Mouse (Mus musculus) heart, postnatal 4 days (tissue): ENCODE results near the gene Tesc. TPM values are rescaled to one million over a fixed set of nuclear protein-coding genes. Genes with fewer than 3 reads are reported as not detected.

Source experiments
- DNase-seq: peaks from one replicate; pipeline ENCODE4 v3.0.0; 2021
- total RNA-seq, 2 experiments: library from RNA; stranded (reverse); gene quantifications; 2 replicates each; pipeline ENCODE4 v1.2.3; 2021

The Tesc gene
- total RNA-seq, 2 experiments from 2014 or later, result 57.1 to 58.8 TPM

DNA sequence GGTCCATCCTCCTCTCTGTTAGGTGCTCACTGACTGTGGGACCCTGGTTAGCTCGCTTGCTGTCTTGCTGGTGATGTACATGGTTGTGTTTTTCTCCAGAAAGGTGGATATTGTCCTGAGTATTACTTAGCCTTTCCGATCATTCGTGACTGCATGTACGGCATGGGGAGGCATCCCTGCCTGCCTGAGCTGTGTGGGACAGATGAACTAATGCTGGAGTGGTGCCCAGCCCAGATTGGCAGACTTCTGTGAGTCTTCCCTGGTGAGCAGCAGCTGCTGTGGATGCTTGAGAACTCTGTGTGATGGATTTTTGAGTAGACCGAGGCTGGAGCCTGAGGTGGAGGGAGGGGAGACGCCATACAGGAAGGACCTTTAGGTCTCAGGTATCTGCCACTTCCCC, 17.4 kb downstream of the Tesc start:
- no peak for DNase-seq

DNA sequence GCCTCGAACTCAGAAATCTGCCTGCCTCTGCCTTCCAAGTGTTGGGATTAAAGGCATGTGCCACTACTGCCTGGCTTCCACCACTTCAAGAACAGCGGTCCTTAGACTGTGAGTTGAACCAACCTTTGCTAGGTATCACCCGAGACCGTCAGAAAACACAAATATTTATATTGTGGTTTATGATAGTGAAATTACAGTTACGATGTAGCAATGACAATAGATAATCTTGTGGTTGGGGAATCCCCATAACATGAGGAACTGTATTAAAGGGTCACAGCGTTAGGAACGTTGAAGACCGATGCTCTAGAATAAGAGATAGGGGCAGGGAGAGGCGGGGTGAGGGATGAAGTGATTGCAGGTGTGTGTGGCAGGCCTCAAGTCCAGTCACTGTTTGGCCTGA, 17.8 kb downstream of the Tesc start:
- no peak for DNase-seq

DNA sequence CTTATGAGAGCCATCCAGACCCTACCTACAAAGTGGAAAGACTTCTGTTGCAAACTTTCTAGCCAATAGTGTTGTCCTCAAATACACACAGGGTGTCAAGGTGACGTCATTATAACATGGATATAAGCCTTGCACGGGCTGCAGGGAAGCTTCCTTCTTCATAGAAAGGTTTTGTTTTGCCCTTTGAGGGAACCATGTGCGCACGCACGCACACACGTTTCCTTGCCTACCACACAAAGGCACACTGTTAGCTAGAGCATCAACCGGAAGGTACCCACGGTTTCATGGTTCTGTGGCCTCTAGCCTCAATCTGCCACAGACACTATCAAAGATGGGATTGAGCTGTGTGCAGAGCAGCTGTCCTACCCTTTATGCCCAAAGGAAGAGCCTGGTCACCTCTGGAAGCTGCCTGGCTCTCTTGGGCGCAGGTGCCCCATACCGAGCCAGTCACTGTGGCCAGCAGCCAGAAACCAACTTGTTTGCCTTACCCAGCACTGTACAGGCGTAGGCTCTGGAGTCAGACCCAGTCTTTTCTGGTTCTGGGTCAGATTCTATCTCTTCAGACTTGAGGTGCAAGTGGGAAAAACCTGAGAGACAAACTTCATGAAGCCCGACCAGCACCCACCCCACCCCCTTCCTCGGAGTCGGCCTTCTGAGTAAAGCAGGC, 19.7 kb downstream of the Tesc start:
- DNase-seq, result no peak

DNA sequence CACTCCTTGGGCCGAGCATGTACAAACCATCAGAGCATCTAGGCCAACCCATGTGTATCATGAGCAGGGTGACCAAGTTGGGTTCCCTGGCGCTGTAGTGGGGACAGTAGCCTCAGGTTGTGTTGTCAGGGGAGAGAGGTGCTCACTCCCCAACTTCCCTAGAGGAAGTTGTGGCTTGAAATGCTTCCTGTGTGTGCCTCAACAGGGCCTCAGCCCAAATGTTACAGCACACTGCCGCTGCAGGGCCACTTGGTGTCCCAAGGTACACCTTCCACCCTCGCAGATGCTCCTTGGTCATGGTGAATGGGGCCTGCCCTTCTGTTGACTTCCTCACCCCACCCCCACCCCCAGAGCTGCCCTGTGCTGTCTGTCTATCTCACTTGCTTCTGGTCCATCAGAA, 20.9 kb downstream of the Tesc start:
- no peak for DNase-seq

DNA sequence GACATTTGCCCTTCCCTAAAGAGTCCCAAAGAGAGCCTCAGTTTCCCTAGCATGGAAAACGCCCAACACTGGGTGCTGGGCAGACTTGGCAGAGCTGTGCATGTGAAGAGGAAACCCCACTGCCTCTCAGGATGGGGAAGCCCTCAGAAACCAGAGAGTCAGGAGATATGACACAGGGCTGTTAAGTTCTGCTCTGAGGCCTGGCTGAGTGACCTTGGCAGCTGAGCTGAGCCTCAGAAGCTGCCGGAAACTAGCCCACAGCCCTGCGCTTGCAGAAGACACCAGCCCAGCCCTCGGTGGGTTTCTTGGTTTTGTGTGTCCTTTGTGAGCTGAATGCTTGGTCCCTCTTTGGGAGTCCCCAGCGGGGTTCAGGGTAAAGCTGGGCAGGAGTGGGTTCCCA, 21.4 kb downstream of the Tesc start:
- DNase-seq, result no peak

DNA sequence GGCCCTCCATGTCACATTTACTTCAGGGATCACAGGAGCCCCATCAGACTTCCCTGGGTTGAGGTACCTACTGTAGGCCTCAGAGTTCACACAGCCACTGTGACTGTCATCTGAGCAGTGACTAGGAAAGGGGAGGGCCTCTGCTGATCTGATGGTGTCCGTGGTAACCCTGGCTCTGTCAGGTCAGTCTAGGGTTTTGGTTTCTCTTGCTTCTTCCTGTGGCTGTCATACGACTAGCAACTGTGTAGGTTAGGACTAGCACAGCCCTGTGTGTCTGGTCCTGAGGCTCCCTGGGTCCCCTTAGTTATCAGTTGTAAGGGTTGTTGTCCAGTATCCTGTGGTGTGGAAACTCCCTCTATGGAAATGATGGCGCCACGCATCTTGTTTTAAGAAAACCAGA, 23.2 kb downstream of the Tesc start:
- no peak for DNase-seq

DNA sequence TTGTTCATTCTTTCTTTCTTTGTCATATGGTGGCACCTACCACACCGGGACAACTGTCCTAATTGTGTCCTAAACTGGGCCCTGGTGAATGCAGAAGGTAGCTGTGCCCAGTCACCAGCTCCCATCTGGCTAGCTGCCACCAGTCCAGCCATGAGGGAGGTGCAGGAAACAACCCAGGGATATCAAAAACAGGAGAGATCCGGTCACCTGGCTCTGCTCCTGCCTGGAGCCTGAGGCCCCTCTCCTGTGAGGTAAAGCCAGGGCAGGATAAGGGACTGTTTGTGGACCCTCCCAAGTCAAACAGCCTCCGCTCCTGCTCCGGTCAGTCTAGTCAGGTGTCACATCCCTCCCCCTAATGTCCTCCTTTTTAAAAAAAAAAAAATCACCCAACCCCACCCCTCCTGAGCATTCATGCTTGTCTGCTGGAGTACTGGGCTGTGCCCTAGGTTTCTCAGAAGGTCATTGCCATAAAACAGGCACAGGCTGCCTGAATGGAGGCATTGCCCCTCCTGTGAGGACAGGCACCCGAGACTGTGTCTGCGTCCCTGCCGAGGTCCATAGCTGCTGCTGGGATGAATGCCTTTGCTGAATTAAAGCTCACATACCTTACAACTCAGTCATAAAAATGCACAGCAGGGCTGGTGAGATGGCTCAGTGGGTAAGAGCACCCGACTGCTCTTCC, 24.6 kb downstream of the Tesc start:
- peak; percentile 62 for DNase-seq

DNA sequence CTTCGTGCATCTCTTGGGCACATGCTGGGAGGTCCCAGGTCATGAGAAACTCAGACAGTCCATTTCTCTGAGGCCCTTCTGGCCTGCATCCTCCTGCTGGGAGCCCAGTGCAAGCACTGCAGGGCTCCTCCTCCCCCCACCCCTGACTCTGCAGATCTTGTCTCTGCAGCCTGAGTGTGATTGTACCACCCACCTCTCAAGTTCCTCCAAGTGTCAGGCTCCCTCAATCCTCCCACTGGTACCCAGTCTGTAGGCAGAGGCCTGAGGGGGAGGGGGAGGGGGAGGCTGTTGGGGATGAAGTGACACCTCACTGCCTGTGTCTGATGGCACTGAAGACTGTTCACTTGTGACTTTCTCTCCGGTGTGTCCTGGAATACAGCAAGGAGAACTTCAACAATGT, 25.7 kb downstream of the Tesc start:
- no peak for DNase-seq

DNA sequence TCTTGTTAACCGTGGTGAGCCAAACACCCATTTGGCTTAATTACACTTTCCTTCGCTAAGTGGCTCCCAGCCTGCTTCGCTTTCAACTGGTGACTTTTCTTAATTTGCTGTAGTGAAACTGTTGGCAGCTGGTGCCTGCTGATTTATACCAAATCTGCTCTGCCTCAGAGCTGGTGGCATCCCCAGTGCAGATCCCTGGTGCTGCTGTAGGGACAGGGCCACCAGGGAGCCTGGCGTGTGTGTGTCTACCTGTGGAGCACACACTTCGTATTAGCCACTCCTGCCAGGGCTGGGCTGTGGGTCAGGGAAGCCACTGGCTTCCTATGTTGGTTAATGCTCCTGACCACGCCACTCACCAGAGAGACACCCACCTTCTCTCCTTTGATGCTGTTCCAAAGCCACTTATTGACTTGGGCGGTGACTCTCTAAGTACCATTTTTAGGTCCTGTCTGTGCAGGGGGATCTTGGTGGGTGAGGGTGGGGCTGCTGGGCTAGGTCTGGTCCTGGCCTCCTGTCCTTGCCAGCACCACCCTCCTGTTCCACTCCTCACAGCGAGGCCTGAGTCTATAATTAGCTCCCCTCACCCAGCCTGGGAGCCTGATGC, 30.1 kb downstream of the Tesc start:
- DNase-seq, result peak; percentile 64

DNA sequence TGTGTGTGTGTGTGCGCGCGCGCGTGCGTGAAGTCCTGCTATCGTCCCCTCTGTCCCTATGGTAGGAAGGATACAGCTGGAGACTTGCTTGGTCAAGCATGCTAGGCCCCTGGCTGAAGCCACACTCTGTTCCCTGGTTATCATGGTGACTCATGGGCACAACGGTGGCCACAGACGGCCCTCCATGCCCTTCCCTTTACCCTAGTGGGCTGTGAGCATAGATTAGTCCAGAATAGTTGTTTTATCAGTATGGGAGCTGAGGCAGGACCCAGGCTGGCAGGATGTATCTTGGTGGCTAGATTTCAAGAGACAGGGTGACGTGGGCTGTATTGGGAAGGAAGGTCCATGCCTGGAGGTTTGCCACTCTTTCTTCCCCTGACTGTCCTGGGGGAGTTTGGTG, 31.3 kb downstream of the Tesc start:
- DNase-seq, result peak; percentile 52

DNA sequence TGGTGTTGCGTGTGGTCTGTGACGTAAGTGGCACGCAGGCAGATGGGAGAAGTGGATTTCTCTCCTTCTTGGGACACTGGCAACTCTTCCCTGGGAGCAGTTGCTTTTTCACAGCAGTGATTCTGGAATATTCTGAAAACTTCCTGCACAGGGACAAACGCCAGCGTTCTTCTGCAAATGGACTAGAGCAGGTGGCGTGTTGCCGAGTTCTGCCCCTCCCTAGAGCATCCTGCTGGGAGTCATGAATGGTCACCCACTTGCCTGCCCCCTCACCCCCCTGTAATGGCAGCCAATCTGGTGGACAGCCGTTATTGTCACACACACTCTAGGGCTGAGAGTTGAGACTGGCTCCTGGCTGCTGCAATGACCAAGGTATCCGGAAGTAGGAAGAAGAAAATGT, 32.1 kb downstream of the Tesc start:
- DNase-seq, result no peak

DNA sequence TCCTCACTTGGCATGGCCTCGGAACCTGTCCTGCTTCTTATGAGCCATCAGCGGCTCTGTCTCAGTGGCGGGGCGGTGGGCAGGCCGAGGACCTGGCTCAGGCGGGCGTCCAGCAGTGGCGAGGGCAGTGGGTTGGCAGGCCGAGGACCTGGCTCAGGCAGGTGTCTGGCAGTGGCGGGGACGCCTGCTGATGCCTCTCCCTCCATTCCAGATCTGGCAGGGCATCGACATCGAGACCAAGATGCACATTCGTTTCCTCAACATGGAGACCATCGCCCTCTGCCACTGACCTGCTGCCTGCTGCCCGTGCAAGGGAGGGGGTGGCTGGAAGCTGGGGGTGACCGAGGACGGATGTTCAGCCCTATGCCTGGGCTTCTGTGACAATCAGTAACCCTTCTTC, 33.8 kb downstream of the Tesc start:
- no peak for DNase-seq

DNA sequence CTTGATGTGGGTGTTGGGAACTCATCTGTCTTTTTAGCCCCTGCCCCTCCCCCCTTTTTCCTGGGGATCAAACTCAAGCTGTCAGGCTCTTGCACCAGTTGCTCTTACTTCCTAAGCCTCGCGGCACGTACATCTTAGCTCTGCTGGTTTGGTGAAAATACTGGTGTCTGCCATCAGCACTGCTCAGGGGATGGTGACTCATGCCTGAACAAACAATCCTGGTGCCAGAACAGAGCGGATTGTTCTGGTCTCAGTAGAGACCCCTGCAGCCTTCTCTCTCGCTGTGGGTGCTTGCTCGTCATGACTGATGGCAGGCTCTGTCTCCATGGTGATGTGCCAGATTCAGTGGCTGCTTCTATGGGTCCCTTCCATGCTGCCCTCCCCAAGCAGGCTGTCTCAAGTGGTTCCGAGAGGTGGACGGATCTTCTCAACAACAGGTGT, 35.7 kb downstream of the Tesc start:
- no peak for DNase-seq

DNA sequence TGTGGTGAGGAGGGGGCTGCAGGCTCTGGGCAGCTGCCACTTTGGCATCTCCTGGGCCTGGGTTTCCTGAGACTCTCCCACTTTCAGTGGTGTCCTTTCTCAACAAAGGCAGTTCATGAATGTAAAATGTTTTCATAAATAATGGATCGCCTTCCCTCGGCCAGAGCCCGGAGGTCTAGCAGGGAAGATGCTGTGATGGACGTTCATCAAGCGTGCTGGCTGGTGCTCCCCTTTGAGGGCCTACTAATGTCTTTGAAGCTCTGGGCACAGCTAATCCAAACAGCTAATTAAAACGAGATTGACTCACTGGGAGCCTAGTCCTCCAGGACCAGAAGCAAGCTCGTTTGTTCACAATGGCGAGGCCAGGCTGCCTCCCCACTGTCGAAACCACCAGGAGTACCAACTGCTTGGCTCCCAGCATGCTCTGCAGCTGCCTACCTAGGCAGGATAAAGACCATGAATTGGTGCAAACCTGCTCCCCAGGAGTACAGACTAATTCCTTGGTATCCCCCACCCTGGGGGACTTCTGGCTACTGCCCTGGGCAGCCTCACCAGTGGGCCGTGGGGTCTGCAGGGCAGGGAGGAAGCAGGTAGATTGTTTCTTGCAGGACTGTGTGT, 36.9 kb downstream of the Tesc start:
- no peak for DNase-seq

DNA sequence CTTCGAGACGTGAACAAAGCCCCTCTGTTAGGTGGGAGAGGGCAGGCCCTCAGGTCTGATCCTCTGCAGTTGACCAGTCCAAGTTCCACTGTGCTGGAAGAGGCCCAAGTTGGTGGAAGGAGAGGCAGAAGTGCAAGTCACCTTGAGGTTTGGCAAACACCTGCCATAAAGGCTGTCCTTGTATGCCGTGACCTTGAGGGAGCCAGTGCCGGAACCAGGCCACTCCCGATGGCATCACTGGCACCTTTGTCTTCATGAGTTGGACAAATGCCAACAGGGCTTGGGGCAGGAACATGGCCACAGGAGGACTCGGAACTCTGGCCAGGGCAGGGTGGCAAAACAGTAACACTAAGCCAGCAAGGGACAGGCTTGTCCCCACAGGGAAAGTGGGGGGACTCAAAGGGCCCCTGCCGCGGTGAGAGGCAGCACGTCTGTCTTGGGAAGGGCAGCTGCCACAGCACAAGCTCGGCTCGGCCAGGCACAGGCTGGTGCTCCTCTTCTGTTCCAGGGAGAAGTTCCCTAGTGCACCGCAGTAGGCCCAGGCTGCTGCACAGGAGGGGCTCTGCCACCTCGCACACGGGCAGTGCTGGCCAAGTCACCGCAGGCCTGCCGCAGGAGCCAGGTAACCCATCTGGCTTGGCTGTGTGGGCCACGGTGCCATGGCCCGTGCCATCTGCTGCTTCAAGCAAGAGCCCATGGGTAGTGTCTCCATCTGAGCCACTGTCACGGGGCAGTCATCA, 38.1 kb downstream of the Tesc start:
- peak; percentile 53 for DNase-seq

DNA sequence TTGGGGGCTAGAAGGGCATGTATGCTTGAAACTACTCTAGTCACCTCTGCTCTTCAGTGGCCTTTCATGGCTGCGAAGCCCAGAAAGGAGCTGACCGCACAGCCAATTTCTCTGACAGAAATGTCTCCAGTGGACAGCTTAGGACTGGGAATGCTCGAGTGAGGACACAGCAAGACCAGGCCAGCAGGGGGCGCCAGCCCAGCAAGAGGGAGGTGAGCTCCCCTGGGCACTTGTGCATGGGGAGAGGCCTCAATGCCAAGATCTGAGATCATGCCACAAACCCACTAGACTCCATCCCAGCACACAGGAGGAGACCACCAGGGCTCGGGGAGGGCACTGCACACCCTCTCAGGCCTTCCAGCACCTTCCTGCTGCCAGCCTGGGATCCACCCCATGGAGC, 39.3 kb downstream of the Tesc start:
- peak; percentile 89 for DNase-seq

DNA sequence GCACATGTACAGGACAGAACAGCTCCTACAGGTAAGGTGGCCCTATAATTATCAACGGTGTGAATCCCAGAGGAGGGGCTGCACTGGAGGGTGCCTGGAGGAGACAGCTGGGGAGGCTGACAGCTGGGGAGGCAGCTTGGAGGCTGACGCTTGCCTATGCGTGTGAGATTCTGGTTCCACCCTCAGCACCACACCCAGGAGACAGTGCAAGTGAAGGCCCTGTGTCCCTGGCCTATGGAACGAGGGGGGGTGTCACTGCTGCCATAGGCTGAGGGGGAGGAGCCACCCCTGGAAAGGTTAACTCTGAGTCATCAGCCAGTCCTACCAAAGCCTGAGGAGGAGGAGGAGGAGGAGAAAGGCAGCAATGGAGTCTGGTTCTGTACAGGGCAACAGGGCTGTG, 40.0 kb downstream of the Tesc start:
- DNase-seq, result no peak

DNA sequence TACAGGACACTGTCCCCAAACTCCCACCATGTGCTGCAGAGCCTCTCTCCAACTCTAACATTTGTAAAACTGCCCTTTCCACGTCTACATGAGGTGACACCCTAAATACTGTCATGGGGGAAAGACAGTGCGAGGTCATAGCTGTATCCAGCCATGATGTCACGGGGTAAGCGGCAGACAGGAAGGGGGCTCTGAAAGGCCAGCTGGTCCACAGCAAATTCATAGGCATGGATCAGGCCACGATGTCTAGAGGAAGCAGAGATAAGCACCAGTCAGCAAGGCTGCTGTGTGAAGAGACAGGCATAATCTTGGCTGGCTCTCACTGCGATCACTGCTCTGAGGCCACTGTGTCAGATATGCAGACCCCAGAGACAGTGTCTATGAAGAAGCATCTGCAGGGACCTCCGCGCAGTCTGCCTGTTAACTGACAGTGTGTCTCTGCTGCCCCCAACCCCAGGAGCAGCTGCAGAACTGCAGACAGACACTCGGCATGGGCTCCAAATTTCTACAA, 40.5 kb downstream of the Tesc start:
- peak; percentile 34 for DNase-seq

DNA sequence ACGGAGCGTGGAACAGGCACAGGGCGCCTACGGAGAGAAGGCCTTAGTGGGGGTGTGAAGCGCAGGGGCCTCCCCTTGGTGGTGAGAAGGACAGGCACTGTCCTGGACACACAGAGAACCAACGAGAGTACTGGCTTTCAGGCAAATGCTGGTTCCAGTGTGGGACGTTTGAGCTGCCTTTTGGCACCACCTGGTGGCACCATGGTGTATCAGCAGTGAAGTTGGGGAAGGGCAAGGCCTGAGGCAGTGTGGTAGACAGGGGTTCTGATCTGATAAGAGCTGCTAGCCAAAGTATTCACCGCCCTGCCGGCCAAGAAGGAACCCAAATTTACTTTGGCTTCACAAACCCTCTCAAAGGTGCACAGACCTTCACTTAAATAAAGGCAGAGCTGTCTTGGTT, 41.8 kb downstream of the Tesc start:
- DNase-seq, result peak; percentile 80

DNA sequence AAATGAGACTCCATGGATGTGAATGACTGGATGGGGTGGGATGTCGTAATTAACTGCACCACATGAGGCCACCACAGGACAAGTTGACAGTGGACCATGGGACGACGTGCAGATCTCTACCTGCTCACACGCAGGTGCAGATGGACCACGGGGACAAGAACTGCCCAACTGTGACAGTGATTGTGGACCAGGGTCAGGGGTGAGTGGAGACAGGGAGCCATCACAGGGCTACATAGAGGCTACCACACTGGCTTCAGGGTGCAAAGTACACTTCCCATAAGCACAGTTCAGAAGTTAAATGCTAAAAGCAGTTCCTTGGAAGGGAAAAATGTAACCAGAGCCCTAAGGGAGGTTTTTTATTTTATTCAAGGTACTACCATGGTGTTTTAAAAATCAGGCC, 44.2 kb downstream of the Tesc start:
- no peak for DNase-seq

DNA sequence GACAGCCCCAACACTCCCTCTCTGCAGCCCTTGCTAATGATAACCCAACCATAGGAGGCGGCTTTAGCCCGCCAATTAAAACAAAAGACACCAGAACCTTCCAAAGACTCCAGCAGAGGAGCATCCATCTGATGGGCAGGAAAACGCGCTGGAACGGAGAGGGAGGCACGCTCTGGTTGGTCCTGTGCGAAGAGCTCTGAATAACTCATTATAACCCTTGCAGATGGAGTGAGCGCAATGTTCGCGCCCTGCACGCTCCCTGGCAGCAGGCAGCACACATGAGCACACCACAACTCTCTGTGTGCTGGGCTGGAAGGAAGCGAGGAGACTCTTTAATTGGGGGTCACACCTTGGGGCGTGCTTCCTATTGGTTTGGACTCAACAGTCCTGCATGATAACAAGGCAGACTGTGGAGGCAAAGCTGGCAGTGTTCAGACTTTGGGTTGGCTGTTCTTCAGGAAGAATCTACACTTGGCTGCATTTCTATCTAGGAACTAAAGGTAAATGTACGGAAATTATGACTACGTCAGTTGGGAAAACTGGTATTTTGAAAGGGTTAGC, 45.8 kb downstream of the Tesc start:
- no peak for DNase-seq
